Mouse (Mus musculus) heart, adult 2 months (tissue): Measurements from ENCODE around the gene Ccdc40.

Experiments
- CTCF ChIP-seq: fragments of 200-600 bp; IDR thresholded peaks from 2 replicates; pipeline ENCODE4 v1.8.1; 2022; ENCODE audit warnings: antibody characterized with exemption, mild to moderate bottlenecking, moderate library complexity
- EP300 ChIP-seq: fragments of 200-500 bp; IDR thresholded peaks from 2 replicates; pipeline ENCODE4 v1.6.1; 2011; ENCODE audit warnings: low read depth, low read length, control low read depth; ENCODE audit not compliant: insufficient read depth
- POLR2A ChIP-seq: fragments of 200-500 bp; IDR thresholded peaks from 2 replicates; pipeline ENCODE4 v1.6.1; 2011; ENCODE audit warnings: mild to moderate bottlenecking, low read depth, low read length, control low read depth; ENCODE audit not compliant: insufficient read depth

DNA sequence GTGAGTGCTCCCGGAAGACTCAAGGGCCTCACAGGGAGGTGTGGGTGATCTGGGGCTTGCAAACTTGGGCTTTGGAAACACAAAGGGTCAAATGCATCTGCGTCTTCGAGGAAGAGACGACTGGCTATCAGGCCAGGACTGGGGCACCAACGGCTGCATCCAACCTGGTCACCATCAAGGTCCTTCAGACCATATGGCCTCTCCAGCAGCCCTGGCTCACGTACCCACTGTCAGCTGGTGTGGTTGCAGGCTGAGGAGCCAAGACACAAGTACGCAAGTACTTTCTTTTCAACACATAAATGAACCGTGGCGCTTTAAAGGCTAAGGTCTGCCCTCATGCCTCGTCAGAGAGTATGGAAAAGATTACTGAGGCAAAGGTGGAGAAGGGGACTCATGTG lies 40.6 kb upstream of the Ccdc40 start:
- no peak for TF ChIP-seq CTCF
- TF ChIP-seq POLR2A: no peak
- no peak for TF ChIP-seq EP300
